Mouse (Mus musculus) megakaryocyte, embryonic 14.5 days (primary cell): Measurements from ENCODE around the gene Rab36.

Source experiments
- FLI1 ChIP-seq: IDR thresholded peaks from 2 replicates; pipeline ENCODE4 v1.6.1; 2012; ENCODE audit warnings: low read length, inconsistent platforms, mixed read lengths
- GATA1 ChIP-seq: IDR thresholded peaks from 3 replicates; pipeline ENCODE4 v1.6.1; 2012; ENCODE audit warnings: mixed read lengths, low read length, inconsistent platforms, borderline replicate concordance

DNA sequence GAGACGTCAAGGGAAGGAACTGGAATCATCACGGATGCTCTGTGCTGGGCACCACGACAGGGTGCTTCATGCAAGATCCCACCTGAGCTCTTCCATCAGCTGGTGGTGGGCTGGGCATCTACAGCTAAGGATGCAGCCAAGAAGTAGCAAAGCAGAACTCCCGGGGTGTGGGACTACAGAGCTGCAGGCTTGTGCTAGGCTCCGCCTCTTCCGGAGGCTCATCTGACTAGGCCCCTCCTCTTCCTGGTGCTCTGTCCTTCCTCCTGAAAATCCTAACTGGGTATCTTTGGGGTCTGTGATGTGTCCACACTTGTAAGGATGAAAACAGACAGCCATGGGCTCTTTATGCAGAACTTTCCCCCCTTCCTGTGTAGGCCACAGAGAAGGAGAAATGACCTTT, 28.8 kb downstream of the Rab36 start:
- TF ChIP-seq GATA1 (no peak), FLI1 (no peak)
